Mouse (Mus musculus) forebrain, embryonic 11.5 days (tissue): ENCODE measurements around the gene Slc5a2. TPM values are rescaled to one million over a fixed set of nuclear protein-coding genes. Genes with fewer than 3 reads are reported as not detected.

Experiments
- ATAC-seq: fragments of 200-750 bp; cut with Nextera tagmentation; replicated peaks from 2 replicates; pipeline ENCODE4 v1.8.0; 2017; ENCODE audit warnings: moderate TSS enrichment; ENCODE audit not compliant: low FRiP score
- DNase-seq: peaks from one replicate; pipeline ENCODE4 v3.0.0-alpha.2; 2017; ENCODE audit warnings: low spot score
- H3K27ac ChIP-seq: fragments of 300-500 bp; sonication (generic); 2 replicates; pipeline ENCODE4 v1.5.1; 2014; ENCODE audit warnings: low read depth, low read length
- H3K27me3 ChIP-seq: fragments of 300-500 bp; sonication (generic); 2 replicates; pipeline ENCODE4 v1.6.1; 2014; ENCODE audit warnings: mild to moderate bottlenecking, low read length, mixed read lengths; ENCODE audit not compliant: control insufficient read depth, insufficient read depth
- H3K36me3 ChIP-seq: fragments of 300-500 bp; sonication (generic); 2 replicates; pipeline ENCODE4 v1.6.1; 2014; ENCODE audit warnings: mild to moderate bottlenecking, low read length, moderate library complexity, mixed read lengths; ENCODE audit not compliant: control insufficient read depth, insufficient read depth
- H3K4me1 ChIP-seq: fragments of 300-500 bp; sonication (generic); replicated peaks from 2 replicates; pipeline ENCODE4 v1.6.1; 2014; ENCODE audit warnings: low read length, mixed read lengths; ENCODE audit not compliant: control insufficient read depth, insufficient read depth
- H3K4me2 ChIP-seq: fragments of 300-500 bp; sonication (generic); 2 replicates; pipeline ENCODE4 v1.6.1; 2014; ENCODE audit warnings: low read depth, mild to moderate bottlenecking, low read length, moderate library complexity, mixed read lengths; ENCODE audit not compliant: severe bottlenecking
- H3K4me3 ChIP-seq: fragments of 300-500 bp; sonication (generic); 2 replicates; pipeline ENCODE4 v1.5.1; 2014; ENCODE audit warnings: low read depth, low read length
- H3K9ac ChIP-seq: fragments of 300-500 bp; sonication (generic); 2 replicates; pipeline ENCODE4 v1.6.1; 2014; ENCODE audit warnings: low read length
- H3K9me3 ChIP-seq: fragments of 300-500 bp; sonication (generic); 2 replicates; pipeline ENCODE4 v1.6.1; 2016; ENCODE audit warnings: low read length, mixed read lengths; ENCODE audit not compliant: control insufficient read depth
- WGBS: fragments of 180-500 bp; shearing (Covaris S2); extraction: QIAGEN DNeasy Blood & Tissue Kit; methylation state at CpG from one replicate; pipeline ENCODE4 v1.1.7; 2014; 5-methylcytosine and 5-hydroxymethylcytosine counted together
- polyA plus RNA-seq: library from polyadenylated mRNA; unstranded; fragments of >200 nt; fragmentation: Nextera tagmentation; extraction: Ambion mirVana; gene quantifications from 2 replicates; pipeline ENCODE4 v1.2.1, GENCODE M21; 2014

The Slc5a2 gene
- polyA plus RNA-seq, 1 experiment from 2014 or later, result 0.35 TPM

DNA sequence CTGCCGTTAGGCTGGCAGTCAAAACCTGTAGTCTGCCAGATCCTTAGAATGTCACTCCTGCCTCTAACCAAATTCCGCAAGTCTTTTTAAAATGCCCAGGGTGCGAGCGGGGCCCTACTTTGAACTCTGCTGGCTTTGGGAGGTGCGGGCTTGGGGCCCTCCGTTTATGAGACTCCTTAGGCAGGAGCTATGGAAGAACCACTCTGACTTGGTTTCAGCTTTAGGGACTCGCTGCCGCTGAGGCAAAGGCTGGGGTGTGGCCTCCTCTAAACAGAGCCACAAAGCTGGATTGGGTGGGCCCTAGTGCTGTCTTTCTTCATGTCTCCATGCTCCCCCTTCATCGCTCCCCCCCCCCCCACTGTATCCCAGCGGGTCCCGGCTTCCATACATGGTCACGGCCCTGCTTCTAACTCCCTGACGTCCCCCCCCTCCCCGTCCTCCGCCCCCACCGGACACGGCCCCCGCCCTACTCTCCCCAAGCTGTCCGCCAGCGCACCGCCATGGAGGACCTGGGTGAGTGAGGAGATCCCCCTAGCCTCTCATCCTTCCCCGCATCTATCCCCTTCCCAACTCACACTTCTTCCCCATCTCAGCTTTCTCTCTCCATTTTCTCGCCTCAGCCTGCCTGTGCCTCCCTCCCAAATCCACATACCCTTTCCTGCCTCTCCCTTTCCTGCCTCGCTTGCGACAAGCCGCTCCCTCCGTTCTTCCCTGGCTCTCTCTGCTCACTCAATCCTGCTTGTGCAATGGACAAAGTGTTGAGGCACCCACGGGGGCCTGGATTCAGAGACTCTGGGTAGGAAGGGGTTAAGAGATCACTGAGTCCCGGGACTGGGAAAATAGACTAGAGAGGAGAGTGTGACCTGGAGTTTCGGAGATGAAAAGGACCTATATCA lies 18.7 kb upstream of the Slc5a2 start, which contains the start of gene Tgfb1i1:
Gene Tgfb1i1, plus strand, starts transcription at position 317 of the 896 bp plus-strand sequence.
- H3K4me1 ChIP-seq, result peaks cover 2% of the 10 kb centered on the region; the same call in 1 of the 2 replicates

GRCm38 (mm10) chr7:128247443-128247842 lies 18.0 kb upstream of the Slc5a2 start:
- WGBS, result 2% methylated on average over 13 of the region's 13 CpGs
- DNase-seq (peak; percentile 89), ATAC-seq (peak; percentile 73)
- H3K4me2 ChIP-seq, result peak overlapping the region; percentile 59
- H3K36me3 ChIP-seq, result peaks cover 3% of the 10 kb centered on the region; the same call in 1 of the 2 replicates
- peak overlapping the region; percentile 35 for H3K4me3 ChIP-seq
- peaks cover 6% of the 10 kb centered on the region for H3K27me3 ChIP-seq
- H3K27ac ChIP-seq, result no peak overlapping the region
- H3K9me3 ChIP-seq, result no peaks in the 10 kb centered on the region
- peaks cover 5% of the 10 kb centered on the region for H3K4me1 ChIP-seq
- H3K9ac ChIP-seq, result peak overlapping the region; percentile 60

More for the DNA sequence above, 18.7 kb upstream of the Slc5a2 start, which contains the start of gene Tgfb1i1:
- Histone ChIP-seq H3K27ac (no peak within 1 kb of the TSS), H3K9me3 (no peaks in the 10 kb centered on the region), H3K9ac (peak within 1 kb of the TSS; percentile 60), H3K4me2 (peak within 1 kb of the TSS; percentile 59), H3K36me3 (peaks cover 3% of the 10 kb centered on the region; the same call in 1 of the 2 replicates), H3K27me3 (peaks cover 1% of the 10 kb centered on the region), H3K4me3 (peak within 1 kb of the TSS; percentile 35)
- ATAC-seq (peak; percentile 37), DNase-seq (peak; percentile 77)
- WGBS, result 3% methylated on average over 28 of the region's 30 CpGs

- Histone ChIP-seq H3K27me3 (peaks cover 6% of the 10 kb centered on the region), H3K4me1 (peaks cover 5% of the 10 kb centered on the region), H3K4me3 (no peak overlapping the region), H3K36me3 (peaks cover 3% of the 10 kb centered on the region; the same call in 1 of the 2 replicates), H3K4me2 (no peak overlapping the region), H3K9me3 (no peaks in the 10 kb centered on the region), H3K27ac (no peak overlapping the region), H3K9ac (no peak overlapping the region)
- ATAC-seq (no peak), DNase-seq (no peak)
- 87% methylated on average over 10 of the region's 10 CpGs for WGBS
These were observed 17.1 kb upstream of the Slc5a2 start for GRCm38 (mm10) chr7:128248081-128249042.

DNA sequence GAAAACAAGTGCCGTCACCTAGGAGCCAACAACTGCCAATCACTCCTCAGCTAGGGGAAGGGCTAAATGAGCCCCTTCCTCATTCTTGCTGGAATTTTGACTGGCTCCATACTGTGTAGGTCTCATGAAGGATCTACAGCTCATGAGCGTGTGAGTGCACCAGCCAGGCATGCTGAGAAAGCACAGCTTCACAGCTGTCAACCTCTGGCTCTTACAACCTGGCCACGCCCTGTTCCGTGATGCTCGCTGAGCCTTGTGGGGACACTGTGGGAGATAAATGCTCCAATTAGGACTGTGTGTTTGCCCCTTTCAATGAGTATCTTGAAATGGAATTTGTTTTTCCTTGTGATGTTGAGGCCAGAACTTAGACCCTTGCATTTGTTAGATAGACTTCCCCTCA lies 15.5 kb upstream of the Slc5a2 start:
- peaks cover 6% of the 10 kb centered on the region for H3K27me3 ChIP-seq
- no peak overlapping the region; the same call in 1 of the 2 replicates for H3K4me2 ChIP-seq
- DNase-seq, result no peak
- H3K27ac ChIP-seq, result no peak overlapping the region
- WGBS, result 81% methylated on average over 5 of the region's 5 CpGs
- H3K4me1 ChIP-seq, result peaks cover 5% of the 10 kb centered on the region
- H3K4me3 ChIP-seq, result no peak overlapping the region
- no peaks in the 10 kb centered on the region for H3K9me3 ChIP-seq
- H3K9ac ChIP-seq, result no peak overlapping the region
- H3K36me3 ChIP-seq, result no peaks in the 10 kb centered on the region
- no peak for ATAC-seq

DNA sequence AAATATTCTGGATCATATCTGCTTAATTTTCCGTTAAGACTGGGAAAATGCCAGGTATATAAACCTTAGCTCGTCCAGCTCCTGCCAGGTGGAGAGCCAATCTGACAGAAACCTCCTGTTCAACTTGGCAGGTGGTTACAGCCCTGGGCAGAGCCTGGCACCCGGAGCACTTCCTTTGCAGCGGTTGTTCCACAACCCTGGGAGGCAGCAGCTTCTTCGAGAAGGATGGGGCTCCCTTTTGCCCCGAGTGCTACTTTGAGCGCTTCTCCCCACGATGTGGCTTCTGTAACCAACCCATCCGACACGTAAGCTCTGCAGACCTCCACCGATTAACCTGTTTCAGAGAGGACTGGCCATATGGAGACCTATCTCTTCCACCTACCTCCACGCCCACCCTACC lies 13.5 kb upstream of the Slc5a2 start:
- WGBS, result 52% methylated on average over 12 of the region's 12 CpGs
- H3K9ac ChIP-seq, result peak overlapping the region; percentile 23
- H3K27me3 ChIP-seq, result peaks cover 6% of the 10 kb centered on the region
- no peaks in the 10 kb centered on the region for H3K9me3 ChIP-seq
- H3K36me3 ChIP-seq, result no peaks in the 10 kb centered on the region
- no peak overlapping the region for H3K27ac ChIP-seq
- H3K4me2 ChIP-seq, result peak overlapping the region; percentile 65
- ATAC-seq (no peak), DNase-seq (peak; percentile 51)
- peaks cover 5% of the 10 kb centered on the region for H3K4me1 ChIP-seq
- peak overlapping the region; percentile 31 for H3K4me3 ChIP-seq

- peak overlapping the region; percentile 65 for H3K4me2 ChIP-seq
- DNase-seq, result peak; percentile 77
- H3K27ac ChIP-seq, result no peak overlapping the region
- H3K9ac ChIP-seq, result peak overlapping the region; percentile 66
- H3K4me1 ChIP-seq, result peaks cover 3% of the 10 kb centered on the region; the same call in 1 of the 2 replicates
- peak; percentile 66 for ATAC-seq
- 13% methylated on average over 24 of the region's 24 CpGs for WGBS
- no peaks in the 10 kb centered on the region for H3K9me3 ChIP-seq
- no peaks in the 10 kb centered on the region for H3K36me3 ChIP-seq
- H3K4me3 ChIP-seq, result peak overlapping the region; percentile 31
- H3K27me3 ChIP-seq, result peaks cover 6% of the 10 kb centered on the region
These were observed 12.8 kb upstream of the Slc5a2 start for GRCm38 (mm10) chr7:128252609-128253008.

- Histone ChIP-seq H3K9ac (no peak overlapping the region), H3K4me3 (no peak overlapping the region), H3K4me1 (peaks cover 3% of the 10 kb centered on the region; the same call in 1 of the 2 replicates), H3K27me3 (peaks cover 6% of the 10 kb centered on the region), H3K9me3 (no peaks in the 10 kb centered on the region), H3K27ac (no peak overlapping the region), H3K36me3 (no peaks in the 10 kb centered on the region), H3K4me2 (no peak overlapping the region)
- no peak for ATAC-seq
- peak; percentile 26 for DNase-seq
- WGBS, result 66% methylated on average over 2 of the region's 2 CpGs
These were observed 10.5 kb upstream of the Slc5a2 start for GRCm38 (mm10) chr7:128254978-128255377.

GRCm38 (mm10) chr7:128255757-128256156 lies 9.7 kb upstream of the Slc5a2 start:
- ATAC-seq (no peak), DNase-seq (no peak)
- Histone ChIP-seq H3K36me3 (no peaks in the 10 kb centered on the region), H3K9ac (no peak overlapping the region), H3K4me2 (no peak overlapping the region), H3K9me3 (no peaks in the 10 kb centered on the region), H3K4me3 (no peak overlapping the region), H3K4me1 (peaks cover 3% of the 10 kb centered on the region; the same call in 1 of the 2 replicates), H3K27ac (no peak overlapping the region), H3K27me3 (peaks cover 6% of the 10 kb centered on the region)
- 91% methylated on average over 5 of the region's 5 CpGs for WGBS
